Mouse (Mus musculus) kidney, postnatal 4 days (tissue): ENCODE measurements at regions not wholly inside any gene's neighbourhood (a gene's known extent, or its start where the extent isn't known, plus 50 kb on each side); places are given as distances from the start of the nearest gene placed in this dataset.
A peak's percentile ranks its signal among the peaks of the same experiment; 100 is the strongest.
"Not testable (repeated sequence)": the region's sequence is repeated elsewhere in the genome, so short reads cannot be mapped to it uniquely, and the experiment has no call there.

Source experiments
- DNase-seq, 2 experiments: peaks; one replicate each; pipeline ENCODE4 v3.0.0; 2021; ENCODE audit warnings: mixed read lengths in 2 of 2

GRCm38 (mm10) chr15:15082577-15083128, 1645.9 kb upstream of the Cdh9 start:
- no peak for DNase-seq

DNA sequence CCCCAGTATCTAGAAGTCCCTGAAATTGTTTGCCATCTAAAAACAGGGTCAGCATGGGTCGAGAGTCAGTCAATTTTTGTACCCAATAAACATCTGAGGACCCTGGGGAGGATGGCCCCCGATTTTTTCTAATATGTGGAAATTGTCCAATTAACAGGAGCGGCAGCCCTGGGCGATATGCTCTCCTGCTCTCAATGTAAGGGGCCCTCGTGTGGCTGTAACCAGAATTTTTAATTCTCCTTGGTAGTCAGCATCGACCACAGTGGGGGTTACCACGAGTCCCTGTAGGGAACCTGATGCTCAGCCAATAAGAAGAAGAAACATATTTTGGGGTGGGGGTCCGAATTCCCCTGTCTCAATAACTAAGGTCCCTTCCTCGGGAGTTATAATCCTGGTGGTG, 1639.9 kb upstream of the Cdh9 start:
- not testable (repeated sequence) for DNase-seq

DNA sequence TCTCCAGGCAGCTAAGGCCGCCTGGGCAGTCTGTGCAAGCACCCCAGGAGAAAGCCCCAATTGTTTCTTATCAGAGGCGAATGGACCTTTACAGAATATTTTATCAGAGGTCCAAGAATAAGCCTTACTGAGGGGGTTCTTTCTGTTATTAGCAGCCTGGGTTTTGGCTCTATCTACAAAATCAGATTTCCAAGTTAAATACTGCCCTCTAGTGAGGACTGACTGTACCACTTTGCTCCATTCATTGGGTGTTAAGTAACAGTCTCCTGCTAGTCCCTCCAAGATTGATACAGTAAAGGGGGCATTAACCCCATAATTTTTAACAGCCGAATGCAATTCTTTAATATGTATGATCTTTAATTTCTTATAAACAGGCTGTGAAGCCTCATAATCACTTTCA, 1638.8 kb upstream of the Cdh9 start:
- not testable (repeated sequence) for DNase-seq

DNA sequence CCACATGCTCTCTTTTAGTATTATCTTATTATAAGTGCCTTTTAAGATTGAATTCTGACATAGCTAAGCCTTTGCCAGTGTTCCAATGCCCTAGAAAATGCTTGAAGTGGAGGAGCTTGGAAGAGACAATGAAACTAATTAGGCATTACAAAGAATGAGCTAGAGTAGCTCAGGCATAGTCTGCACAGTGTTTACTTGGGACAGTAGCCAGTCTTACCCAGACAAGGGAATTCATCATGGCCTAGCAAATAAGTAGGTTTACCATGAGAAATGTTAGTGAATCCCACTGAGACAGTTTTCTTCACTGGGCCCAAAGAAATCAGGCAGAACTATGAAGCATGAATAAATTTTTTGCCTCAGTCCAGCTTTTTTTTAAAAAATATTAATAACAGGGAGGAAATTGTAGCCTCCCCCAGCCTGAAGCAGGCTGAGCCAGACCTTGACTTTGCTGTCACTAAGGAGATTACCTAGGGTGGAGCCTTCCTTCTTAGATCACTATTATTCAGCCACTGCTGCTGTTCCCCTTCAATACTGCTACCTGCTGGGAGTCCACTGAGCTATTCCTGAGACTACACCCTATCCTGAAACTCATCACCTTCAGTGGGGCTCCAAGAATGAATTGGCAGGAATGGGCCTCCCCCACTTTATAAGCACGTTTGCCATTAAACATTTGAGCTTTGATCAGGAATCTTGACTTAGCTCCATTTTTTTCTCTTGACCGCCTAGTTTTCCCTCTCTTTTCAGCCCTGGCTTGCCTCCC, 1636.8 kb upstream of the Cdh9 start:
- DNase-seq = no peak

DNA sequence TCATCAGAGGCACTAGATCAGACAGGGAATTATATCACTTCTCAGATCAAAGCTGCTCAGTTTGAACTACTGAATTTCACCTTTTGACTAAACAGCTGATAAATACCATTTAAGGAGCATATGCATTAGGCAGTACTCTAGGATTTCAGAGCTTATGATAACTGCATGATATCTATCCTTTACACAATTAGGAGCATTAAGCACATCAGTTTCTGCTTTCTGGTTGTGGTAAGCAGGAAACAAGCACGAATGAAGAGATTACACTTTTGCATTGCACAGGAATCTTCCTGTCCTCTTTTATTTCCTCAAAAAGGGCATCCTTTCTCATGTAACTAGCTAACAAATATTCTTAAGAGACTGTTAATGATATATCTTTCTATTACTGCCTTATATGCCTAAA, 1631.2 kb upstream of the Cdh9 start:
- DNase-seq = no peak

- DNase-seq = no peak
Observed at GRCm38 (mm10) chr15:15102185-15102584, 1626.4 kb upstream of the Cdh9 start.

- DNase-seq = no peak
Observed at GRCm38 (mm10) chr15:15120109-15120508, 1608.4 kb upstream of the Cdh9 start.

GRCm38 (mm10) chr15:15148791-15149190, 1579.8 kb upstream of the Cdh9 start:
- DNase-seq = no peak

GRCm38 (mm10) chr15:15155422-15155821, 1573.1 kb upstream of the Cdh9 start:
- DNase-seq = no peak

- no peak for DNase-seq
Observed at GRCm38 (mm10) chr15:15170387-15170786, 1558.2 kb upstream of the Cdh9 start.

DNA sequence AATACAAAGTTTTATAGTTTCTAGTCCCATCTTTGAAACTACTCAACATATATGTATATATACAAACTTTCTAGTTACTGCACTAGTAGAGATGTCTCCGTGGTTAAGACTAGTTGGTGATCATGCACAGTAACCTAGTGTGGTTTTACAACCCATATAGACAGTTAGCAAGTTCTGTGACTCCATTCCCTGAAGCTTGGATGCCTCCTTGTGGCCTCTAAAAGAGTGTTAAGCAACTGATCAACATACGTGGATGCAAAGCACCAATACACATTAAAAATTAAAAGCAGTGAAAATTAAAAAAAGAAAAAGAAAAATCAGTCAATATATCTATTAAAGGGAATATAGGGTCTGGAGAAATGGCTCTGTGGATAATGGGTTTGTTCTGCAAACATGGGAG, 1508.3 kb upstream of the Cdh9 start:
- DNase-seq = no peak

GRCm38 (mm10) chr15:15229926-15230325, 1498.6 kb upstream of the Cdh9 start:
- no peak for DNase-seq

- DNase-seq = peak in 1 of 2 experiments; percentile 2
Observed at GRCm38 (mm10) chr15:15238309-15238708, 1490.2 kb upstream of the Cdh9 start.
